Mouse (Mus musculus): ENCODE measurements around the gene Aldoc. TPM values are rescaled to one million over a fixed set of nuclear protein-coding genes. Genes with fewer than 3 reads are reported as not detected.
"Not testable (repeated sequence)": the region's sequence is repeated elsewhere in the genome, so short reads cannot be mapped to it uniquely, and the experiment has no call there.

Aldoc gene
- 0.12 and 0.22 TPM in 2 replicates for polyA plus RNA-seq (2012)

DNA sequence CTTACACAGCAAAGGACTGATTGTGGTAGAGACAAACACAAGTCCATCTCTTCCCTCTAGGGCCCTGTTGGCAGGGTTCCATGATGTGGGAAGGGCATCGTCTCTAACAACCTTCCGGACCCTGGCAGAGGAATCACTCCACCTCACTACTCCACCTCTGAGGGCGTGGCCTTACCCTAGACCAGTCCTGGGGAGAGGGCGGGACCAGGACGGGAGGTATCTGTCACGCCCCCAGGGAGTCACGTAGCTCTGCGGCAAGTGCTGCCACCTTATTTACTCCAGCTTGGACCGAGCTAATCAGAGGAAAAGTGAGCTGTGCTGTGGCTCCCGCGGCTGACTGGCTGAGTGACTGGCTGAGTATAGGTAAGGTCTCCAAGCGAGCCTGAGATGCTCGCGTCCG is at the start of gene Aldoc:
Aldoc (plus strand) TSS at position 109 of the 400 bp plus-strand sequence.
- Histone ChIP-seq H3K9me3 (ENCODE audit: control insufficient read depth, low read length) (no peaks in the 10 kb centered on the region), H3K4me3 (replicated peaks) (peak within 1 kb of the TSS; percentile 33), H3K4me1 (ENCODE audit: control insufficient read depth) (peaks cover 20% of the 10 kb centered on the region), H3K36me3 (ENCODE audit: control insufficient read depth) (peaks cover 86% of the 10 kb centered on the region), H3K27me3 (ENCODE audit: control insufficient read depth) (no peaks in the 10 kb centered on the region)
- TF ChIP-seq TAL1 (IDR thresholded peaks at IDR 0.05; ENCODE audit: low read length), result no peak
- TF ChIP-seq GATA1 (IDR thresholded peaks at IDR 0.05; ENCODE audit: low read length), result no peak

DNA sequence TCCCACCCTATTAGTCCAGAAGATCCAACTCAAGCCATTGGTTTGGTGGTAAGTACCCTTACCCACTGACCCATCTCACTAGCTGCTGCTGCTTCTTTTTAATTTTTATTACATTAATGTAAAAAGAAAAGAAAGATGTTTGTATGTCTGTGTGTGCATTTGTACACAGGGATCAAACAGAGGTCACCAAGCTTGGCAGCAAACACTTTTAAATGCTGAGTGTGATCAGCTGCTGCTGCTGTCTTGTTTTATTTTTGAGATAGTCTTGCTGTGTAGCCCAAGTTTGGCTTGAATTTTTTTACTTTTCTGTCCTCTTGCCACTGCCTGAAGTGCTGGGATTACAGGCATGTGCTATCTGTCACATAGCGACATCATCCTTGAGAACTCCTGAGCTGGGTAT is 47.2 kb upstream of the Aldoc start:
- Histone ChIP-seq H3K4me1 (ENCODE audit: control insufficient read depth) (no peaks in the 10 kb centered on the region), H3K9me3 (ENCODE audit: control insufficient read depth, low read length) (no peaks in the 10 kb centered on the region), H3K27me3 (ENCODE audit: control insufficient read depth) (no peaks in the 10 kb centered on the region), H3K36me3 (ENCODE audit: control insufficient read depth) (peaks cover 98% of the 10 kb centered on the region), H3K4me3 (replicated peaks) (no peak overlapping the region)
- TF ChIP-seq GATA1 (IDR thresholded peaks at IDR 0.05; ENCODE audit: low read length) (no peak), TAL1 (IDR thresholded peaks at IDR 0.05; ENCODE audit: low read length) (no peak)

DNA sequence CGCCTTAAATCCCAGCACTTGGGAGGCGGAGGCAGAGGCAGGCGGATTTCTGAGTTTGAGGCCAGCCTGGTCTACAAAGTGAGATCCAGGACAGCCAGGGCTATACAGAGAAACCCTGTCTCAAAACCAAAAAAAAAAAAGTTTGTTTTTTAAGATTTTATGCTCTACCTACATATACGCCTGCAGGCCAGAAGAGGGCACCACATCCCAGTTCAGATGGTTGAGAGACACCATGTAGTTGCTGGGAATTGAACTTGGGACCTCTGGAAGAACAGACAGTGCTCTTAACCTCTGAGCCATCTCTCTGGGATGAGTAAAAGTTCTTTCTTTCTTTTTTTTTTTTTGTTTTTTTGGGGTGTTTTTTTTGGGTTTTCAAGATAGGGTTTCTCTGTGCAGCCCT is 46.6 kb upstream of the Aldoc start:
- not testable (repeated sequence) for H3K27me3 ChIP-seq (ENCODE audit: control insufficient read depth); H3K4me3 ChIP-seq (replicated peaks); H3K9me3 ChIP-seq (ENCODE audit: control insufficient read depth, low read length); H3K4me1 ChIP-seq (ENCODE audit: control insufficient read depth)
- H3K36me3 ChIP-seq (ENCODE audit: control insufficient read depth), result peaks cover 97% of the 10 kb centered on the region

DNA sequence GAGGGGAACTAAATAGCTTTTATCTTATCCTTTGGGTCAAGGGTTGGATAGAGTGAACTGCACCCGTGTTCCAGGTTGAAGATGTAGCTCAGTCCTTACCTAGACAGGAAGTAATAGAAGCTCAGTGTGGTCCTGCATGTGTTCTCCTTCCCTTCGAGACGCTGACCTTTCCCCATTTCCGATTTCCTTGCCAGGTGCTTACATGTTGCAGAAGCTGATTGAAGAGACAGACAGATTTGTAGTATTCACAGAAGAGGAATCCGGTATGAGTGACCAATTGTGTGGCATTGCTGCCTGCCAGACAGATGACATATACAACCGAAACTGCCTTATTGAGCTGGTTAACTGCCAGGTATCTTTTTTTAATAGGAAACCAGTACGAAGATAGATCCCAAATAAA is 43.9 kb upstream of the Aldoc start:
- no peak for TF ChIP-seq TAL1 (IDR thresholded peaks at IDR 0.05; ENCODE audit: low read length)
- no peak for TF ChIP-seq GATA1 (IDR thresholded peaks at IDR 0.05; ENCODE audit: low read length)
- peaks cover 96% of the 10 kb centered on the region for H3K36me3 ChIP-seq (ENCODE audit: control insufficient read depth)
- H3K4me1 ChIP-seq (ENCODE audit: control insufficient read depth), result peaks cover 3% of the 10 kb centered on the region

DNA sequence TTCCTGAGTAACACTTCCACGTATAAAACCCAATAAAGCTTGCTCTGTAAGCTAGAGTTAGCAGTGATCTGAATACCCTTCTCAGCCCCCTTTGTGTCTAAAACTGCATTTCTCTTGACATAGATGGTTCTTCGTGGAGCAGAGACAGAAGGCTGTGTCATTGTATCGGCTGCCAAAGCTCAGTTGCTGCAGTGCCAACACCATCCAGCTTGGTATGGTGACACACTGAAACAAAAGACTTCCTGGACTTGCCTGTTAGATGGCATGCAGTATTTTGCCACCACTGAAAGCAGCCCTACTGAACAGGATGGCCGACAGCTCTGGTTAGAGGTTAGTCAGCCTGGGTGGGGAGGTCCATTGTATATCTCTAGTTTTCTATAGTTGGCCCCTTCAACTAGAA is 43.2 kb upstream of the Aldoc start:
- Histone ChIP-seq H3K36me3 (ENCODE audit: control insufficient read depth) (peaks cover 96% of the 10 kb centered on the region), H3K27me3 (ENCODE audit: control insufficient read depth) (no peaks in the 10 kb centered on the region), H3K4me3 (replicated peaks) (no peak overlapping the region), H3K4me1 (ENCODE audit: control insufficient read depth) (peaks cover 3% of the 10 kb centered on the region), H3K9me3 (ENCODE audit: control insufficient read depth, low read length) (no peaks in the 10 kb centered on the region)
- TF ChIP-seq GATA1 (IDR thresholded peaks at IDR 0.05; ENCODE audit: low read length) (no peak), TAL1 (IDR thresholded peaks at IDR 0.05; ENCODE audit: low read length) (no peak)

More for the DNA sequence above, 43.9 kb upstream of the Aldoc start:
- Histone ChIP-seq H3K4me3 (replicated peaks) (no peak overlapping the region), H3K9me3 (ENCODE audit: control insufficient read depth, low read length) (no peaks in the 10 kb centered on the region), H3K27me3 (ENCODE audit: control insufficient read depth) (no peaks in the 10 kb centered on the region)

DNA sequence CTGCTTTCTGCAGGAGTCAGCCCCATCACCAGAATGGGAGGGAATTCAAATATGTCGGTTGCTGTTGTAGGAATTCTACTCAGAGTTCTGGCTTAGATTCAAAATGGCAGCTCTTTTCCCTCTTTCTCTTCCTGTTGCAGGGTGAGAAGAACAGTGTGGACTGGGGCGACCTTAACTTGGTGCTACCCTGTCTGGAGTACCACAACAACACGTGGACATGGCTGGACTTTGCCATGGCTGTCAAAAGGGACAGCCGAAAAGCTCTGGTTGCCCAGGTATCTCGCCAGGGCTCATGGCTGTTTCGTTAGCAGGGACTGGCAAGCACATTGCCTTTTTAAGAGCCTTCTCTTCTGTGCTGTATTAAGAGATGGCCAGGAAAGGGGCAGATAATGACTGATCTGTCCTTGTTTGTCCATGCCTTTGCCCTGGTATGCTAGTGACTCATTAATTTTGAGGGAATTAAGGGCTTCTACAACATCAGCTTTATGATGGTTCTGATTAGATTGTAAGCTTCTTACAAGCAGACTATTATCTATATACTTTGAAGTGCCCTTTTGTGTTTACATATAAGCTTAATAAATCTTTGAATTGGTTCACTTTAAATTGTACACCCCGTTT is 33.5 kb upstream of the Aldoc start:
- Histone ChIP-seq H3K4me3 (replicated peaks) (no peak overlapping the region), H3K9me3 (ENCODE audit: control insufficient read depth, low read length) (no peaks in the 10 kb centered on the region)

DNA sequence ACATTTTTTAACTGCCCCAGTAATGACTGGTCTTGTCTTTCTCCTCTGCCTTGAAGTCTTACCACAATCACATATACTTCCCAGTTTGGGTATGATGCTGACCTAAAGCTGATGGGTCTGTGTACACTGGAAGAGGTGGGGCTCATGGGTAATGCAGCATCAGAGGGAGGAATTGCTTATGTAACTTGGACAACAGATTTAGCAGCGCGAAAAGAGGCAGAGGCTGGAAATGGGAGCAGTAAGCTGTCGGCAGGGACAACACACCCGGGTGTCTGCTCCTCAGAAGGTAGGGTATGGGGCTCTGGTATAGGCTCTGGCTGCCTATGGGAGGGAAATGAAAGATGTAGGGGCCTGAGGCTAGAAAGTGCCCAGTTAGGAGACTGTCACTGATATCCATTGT is 32.1 kb upstream of the Aldoc start, which contains the start of gene BC030499:
BC030499 (plus strand) TSS at position 188 of the 400 bp plus-strand sequence.
- H3K4me3 ChIP-seq (replicated peaks), result no peak within 1 kb of the TSS
- H3K36me3 ChIP-seq (ENCODE audit: control insufficient read depth), result peaks cover 72% of the 10 kb centered on the region
- no peaks in the 10 kb centered on the region for H3K9me3 ChIP-seq (ENCODE audit: control insufficient read depth, low read length)
- no peaks in the 10 kb centered on the region for H3K4me1 ChIP-seq (ENCODE audit: control insufficient read depth)
- H3K27me3 ChIP-seq (ENCODE audit: control insufficient read depth), result no peaks in the 10 kb centered on the region
- no peak for TF ChIP-seq GATA1 (IDR thresholded peaks at IDR 0.05; ENCODE audit: low read length)
- TF ChIP-seq TAL1 (IDR thresholded peaks at IDR 0.05; ENCODE audit: low read length), result no peak

More for the DNA sequence above, 33.5 kb upstream of the Aldoc start:
- no peaks in the 10 kb centered on the region for H3K27me3 ChIP-seq (ENCODE audit: control insufficient read depth)
- no peak for TF ChIP-seq GATA1 (IDR thresholded peaks at IDR 0.05; ENCODE audit: low read length)
- no peak for TF ChIP-seq TAL1 (IDR thresholded peaks at IDR 0.05; ENCODE audit: low read length)
- no peaks in the 10 kb centered on the region for H3K4me1 ChIP-seq (ENCODE audit: control insufficient read depth)
- H3K36me3 ChIP-seq (ENCODE audit: control insufficient read depth), result peaks cover 86% of the 10 kb centered on the region

DNA sequence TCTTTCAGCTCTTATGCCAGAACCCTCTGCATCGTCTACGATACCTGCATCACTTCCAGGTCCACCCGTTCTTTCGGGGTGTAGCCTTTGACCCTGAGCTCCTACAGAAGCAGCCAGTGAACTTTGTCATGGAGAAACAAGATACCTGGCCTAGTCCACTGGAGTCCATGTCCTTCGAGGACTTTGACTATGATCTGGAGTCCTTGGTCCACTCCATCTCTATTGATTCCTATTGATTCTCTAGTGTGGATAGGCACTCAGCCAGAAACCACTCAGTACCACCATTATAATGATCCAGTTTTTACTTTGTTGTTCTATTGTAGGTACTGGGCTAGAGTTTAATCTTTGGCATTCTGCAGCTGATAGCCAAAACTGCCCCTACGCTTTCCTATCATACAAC is 28.2 kb upstream of the Aldoc start:
- Histone ChIP-seq H3K36me3 (ENCODE audit: control insufficient read depth) (peaks cover 35% of the 10 kb centered on the region), H3K4me1 (ENCODE audit: control insufficient read depth) (no peaks in the 10 kb centered on the region), H3K9me3 (ENCODE audit: control insufficient read depth, low read length) (no peaks in the 10 kb centered on the region), H3K27me3 (ENCODE audit: control insufficient read depth) (no peaks in the 10 kb centered on the region), H3K4me3 (replicated peaks) (no peak overlapping the region)
- TF ChIP-seq GATA1 (IDR thresholded peaks at IDR 0.05; ENCODE audit: low read length) (no peak), TAL1 (IDR thresholded peaks at IDR 0.05; ENCODE audit: low read length) (no peak)

DNA sequence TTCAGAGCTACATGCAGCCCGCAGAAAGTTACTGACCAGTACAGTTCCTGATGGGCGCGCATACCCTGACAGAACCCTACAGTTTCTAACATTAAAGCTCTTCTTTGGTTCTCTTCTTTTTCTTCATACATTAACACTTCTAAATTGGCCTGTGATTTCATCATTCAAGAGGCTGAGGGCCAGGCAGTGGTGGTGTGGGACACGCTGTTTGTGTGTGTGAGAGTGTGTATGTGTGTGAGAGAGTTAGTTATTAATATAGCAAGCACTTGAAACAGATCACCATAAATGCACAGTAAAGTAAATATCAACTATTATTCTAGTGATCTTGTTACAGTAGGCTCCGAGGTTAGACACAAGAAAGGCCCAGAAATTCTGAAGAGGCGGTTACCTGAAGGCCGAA is 21.9 kb upstream of the Aldoc start:
- Histone ChIP-seq H3K4me1 (ENCODE audit: control insufficient read depth) (peaks cover 39% of the 10 kb centered on the region), H3K9me3 (ENCODE audit: control insufficient read depth, low read length) (no peaks in the 10 kb centered on the region), H3K36me3 (ENCODE audit: control insufficient read depth) (peaks cover 32% of the 10 kb centered on the region), H3K4me3 (replicated peaks) (peak overlapping the region; percentile 89), H3K27me3 (ENCODE audit: control insufficient read depth) (no peaks in the 10 kb centered on the region)
- TF ChIP-seq TAL1 (IDR thresholded peaks at IDR 0.05; ENCODE audit: low read length) (no peak), GATA1 (IDR thresholded peaks at IDR 0.05; ENCODE audit: low read length) (no peak)
